Mouse (Mus musculus) ES-E14 (cell line): ENCODE measurements around the gene Bpifb1.

Experiments
- CHD2 ChIP-seq: IDR thresholded peaks from 2 replicates; pipeline ENCODE4 v1.6.1; 2014; ENCODE audit warnings: mild to moderate bottlenecking, low read depth, low read length, inconsistent platforms
- HCFC1 ChIP-seq: IDR thresholded peaks from 2 replicates; pipeline ENCODE4 v1.6.1; 2012; ENCODE audit warnings: low read length, inconsistent platforms, borderline replicate concordance; ENCODE audit not compliant: insufficient read depth
- MAFK ChIP-seq: IDR thresholded peaks from 2 replicates; pipeline ENCODE4 v1.6.1; 2014; ENCODE audit warnings: mild to moderate bottlenecking, low read depth, low read length, inconsistent platforms; ENCODE audit not compliant: insufficient read depth
- ZC3H11A ChIP-seq: IDR thresholded peaks from 2 replicates; pipeline ENCODE4 v1.6.1; 2012; ENCODE audit warnings: low read depth, mild to moderate bottlenecking, inconsistent platforms, low read length, borderline replicate concordance

- TF ChIP-seq HCFC1, result no peak
- no peak for TF ChIP-seq ZC3H11A
- TF ChIP-seq CHD2, result no peak
- TF ChIP-seq MAFK, result no peak
Observed at GRCm38 (mm10) chr2:154255770-154256169, 65.2 kb downstream of the Bpifb1 start.
